Mouse (Mus musculus): Measurements from ENCODE around the gene Serpinb9e.
"Not testable (repeated sequence)": the region's sequence is repeated elsewhere in the genome, so short reads cannot be mapped to it uniquely, and the experiment has no call there.

DNA sequence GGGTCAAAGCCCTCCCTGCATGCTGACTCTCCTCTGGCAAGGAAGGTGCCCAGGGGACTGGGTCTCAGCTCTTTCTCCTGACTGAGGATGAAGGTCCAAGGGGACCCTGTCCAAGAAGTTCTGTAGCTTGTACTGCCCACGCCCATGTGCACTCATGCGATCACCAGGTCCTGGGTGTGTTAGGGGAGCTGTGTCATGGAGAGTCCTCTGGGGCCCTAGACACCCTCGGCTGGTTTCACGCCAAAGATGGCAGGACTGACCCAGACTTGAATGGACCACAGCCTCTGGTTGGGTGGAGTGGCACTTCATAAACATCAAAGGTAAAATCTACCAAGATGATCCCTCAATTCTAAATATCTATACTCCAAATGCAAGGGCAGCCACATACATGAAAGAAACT is 59.2 kb downstream of the Serpinb9e start:
- not testable (repeated sequence) for TF ChIP-seq CTCF (IDR thresholded peaks at IDR 0.05); POLR2A (IDR thresholded peaks at IDR 0.05; ENCODE audit: insufficient read depth, low read depth, low read length)
